Mouse (Mus musculus) ES-E14 (cell line): ENCODE measurements around the gene Agmat. TPM values are rescaled to one million over a fixed set of nuclear protein-coding genes. Genes with fewer than 3 reads are reported as not detected.

ENCODE experiments used
- DNase-seq: peaks from one replicate; pipeline ENCODE4 v3.0.0-alpha.2; 2013; ENCODE audit warnings: low read depth, low spot score
- H3K27ac ChIP-seq: 2 replicates; pipeline ENCODE4 v1.5.1; 2012; ENCODE audit warnings: low read depth, mild to moderate bottlenecking, low read length, moderate library complexity, mixed read lengths; ENCODE audit not compliant: poor library complexity, insufficient read depth, severe bottlenecking
- H3K36me3 ChIP-seq: 2 replicates; pipeline ENCODE4 v1.6.1; 2012; ENCODE audit warnings: mild to moderate bottlenecking, low read length, moderate library complexity, mixed read lengths; ENCODE audit not compliant: control insufficient read depth, poor library complexity, insufficient read depth, severe bottlenecking
- H3K4me1 ChIP-seq, 2 experiments: fragments of 150-350 bp in 1 of 2; sonication (generic) in 1 of 2; 2 replicates each; pipeline ENCODE4 v1.6.1; 2012; ENCODE audit warnings: low read length in 2 of 2, mild to moderate bottlenecking in 1 of 2, mixed read lengths in 1 of 2; ENCODE audit not compliant: control insufficient read depth in 2 of 2, insufficient read depth in 2 of 2, poor library complexity in 1 of 2
- H3K4me3 ChIP-seq, 2 experiments: fragments of 150-350 bp in 1 of 2; sonication (generic) in 1 of 2; 2 replicates each; pipeline ENCODE4 v1.5.1; 2012; ENCODE audit warnings: low read length in 2 of 2, low read depth in 1 of 2, mild to moderate bottlenecking in 1 of 2, mixed read lengths in 1 of 2; ENCODE audit not compliant: insufficient read depth in 1 of 2, poor library complexity in 1 of 2, severe bottlenecking in 1 of 2
- H3K9ac ChIP-seq: 2 replicates; pipeline ENCODE4 v1.6.1; 2012; ENCODE audit warnings: low read depth, mild to moderate bottlenecking, low read length, mixed read lengths; ENCODE audit not compliant: poor library complexity, insufficient read depth, severe bottlenecking
- H3K9me3 ChIP-seq: fragments of 150-350 bp; sonication (generic); 2 replicates; pipeline ENCODE4 v1.6.1; 2012; ENCODE audit warnings: low read depth, mild to moderate bottlenecking, low read length; ENCODE audit not compliant: control insufficient read depth, insufficient read depth
- CHD2 ChIP-seq: IDR thresholded peaks from 2 replicates; pipeline ENCODE4 v1.6.1; 2014; ENCODE audit warnings: mild to moderate bottlenecking, low read depth, low read length, inconsistent platforms
- HCFC1 ChIP-seq: IDR thresholded peaks from 2 replicates; pipeline ENCODE4 v1.6.1; 2012; ENCODE audit warnings: low read length, inconsistent platforms, borderline replicate concordance; ENCODE audit not compliant: insufficient read depth
- MAFK ChIP-seq: IDR thresholded peaks from 2 replicates; pipeline ENCODE4 v1.6.1; 2014; ENCODE audit warnings: mild to moderate bottlenecking, low read depth, low read length, inconsistent platforms; ENCODE audit not compliant: insufficient read depth
- ZC3H11A ChIP-seq: IDR thresholded peaks from 2 replicates; pipeline ENCODE4 v1.6.1; 2012; ENCODE audit warnings: low read depth, mild to moderate bottlenecking, inconsistent platforms, low read length, borderline replicate concordance
- ZNF384 ChIP-seq: IDR thresholded peaks from 2 replicates; pipeline ENCODE4 v1.6.1; 2012; ENCODE audit warnings: low read depth, low read length, inconsistent platforms
- in situ Hi-C, 2 experiments: fragments of 600-800 bp; cut with MboI; formaldehyde crosslinking; loops; one replicate each; pipeline ENCODE4 v1.15.1; 2025; ENCODE audit warnings: low sequenced_read_pairs in 2 of 2, inconsistent platforms in 1 of 2; ENCODE audit not compliant: unreplicated experiment in 2 of 2
- total RNA-seq: library from RNA; depleted of rRNA; stranded (reverse); fragments of 300-350 nt; gene quantifications from 2 replicates; pipeline ENCODE4 v1.2.3, GENCODE M21; 2012; rRNA removed

The Agmat gene
- total RNA-seq, 1 experiment = 0.62 TPM

DNA sequence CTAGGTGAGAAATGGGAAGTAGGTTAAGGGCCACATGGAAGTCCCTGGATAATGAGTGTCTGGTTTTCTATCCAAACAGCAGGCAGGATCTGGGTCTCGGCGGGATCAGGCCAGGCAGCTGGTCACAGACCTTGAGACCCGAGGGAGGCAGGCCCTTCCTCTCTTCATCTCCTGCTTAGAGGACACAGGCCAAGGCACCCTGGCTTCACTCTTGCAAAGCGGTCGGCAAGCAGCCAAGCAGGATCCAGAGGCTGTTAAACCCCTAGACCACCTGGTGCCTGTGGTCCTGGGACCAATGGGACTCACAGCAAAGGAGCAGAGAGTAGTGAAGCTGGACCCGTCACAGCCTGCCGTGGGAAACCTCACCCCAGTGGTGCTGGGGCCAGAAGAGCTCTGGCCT is 49.9 kb downstream of the Agmat start:
- H3K36me3 ChIP-seq = peaks cover 8% of the 10 kb centered on the region
- no peak for DNase-seq
- in situ Hi-C loops = no loop called here
- no peak overlapping the region for H3K27ac ChIP-seq
- peaks cover 0 to 3% of the 10 kb centered on the region in 2 experiments; a peak in 1 of 4 replicates for H3K4me1 ChIP-seq
- no peak overlapping the region for H3K4me3 ChIP-seq
- no peak for TF ChIP-seq MAFK
- TF ChIP-seq HCFC1 = no peak
- TF ChIP-seq ZNF384 = no peak
- TF ChIP-seq CHD2 = no peak
- no peak for TF ChIP-seq ZC3H11A
- H3K9me3 ChIP-seq = no peaks in the 10 kb centered on the region
- H3K9ac ChIP-seq = no peak overlapping the region

DNA sequence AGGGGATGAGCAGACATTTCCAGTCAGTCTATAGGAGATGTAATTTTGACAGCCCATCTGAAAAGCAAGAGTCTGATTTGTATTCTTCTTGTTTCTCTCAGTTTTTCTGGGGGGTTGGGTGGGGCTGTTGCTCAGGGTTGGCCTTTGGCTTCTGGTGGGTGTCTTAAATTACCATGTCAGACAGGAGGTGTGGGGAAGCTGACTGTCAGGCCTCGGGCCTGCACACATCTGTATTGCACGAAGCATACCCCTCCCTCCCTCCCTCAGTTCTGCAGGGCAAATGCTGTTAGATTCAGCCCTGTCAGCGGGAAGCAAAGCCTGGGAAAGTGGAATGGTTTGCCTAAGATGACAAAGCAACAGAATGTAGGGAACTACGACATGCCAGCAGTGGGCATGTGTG is 50.5 kb downstream of the Agmat start:
- in situ Hi-C loops = no loop called here
- Histone ChIP-seq H3K4me1 (peaks cover 0 to 3% of the 10 kb centered on the region in 2 experiments; a peak in 1 of 4 replicates), H3K4me3 (no peak overlapping the region), H3K9ac (no peak overlapping the region), H3K27ac (peak overlapping the region; percentile 12; the same call in 1 of the 2 replicates), H3K9me3 (no peaks in the 10 kb centered on the region), H3K36me3 (peaks cover 8% of the 10 kb centered on the region)
- no peak for TF ChIP-seq HCFC1
- no peak for TF ChIP-seq CHD2
- no peak for TF ChIP-seq ZC3H11A
- no peak for TF ChIP-seq MAFK
- TF ChIP-seq ZNF384 = no peak
- DNase-seq = no peak

DNA sequence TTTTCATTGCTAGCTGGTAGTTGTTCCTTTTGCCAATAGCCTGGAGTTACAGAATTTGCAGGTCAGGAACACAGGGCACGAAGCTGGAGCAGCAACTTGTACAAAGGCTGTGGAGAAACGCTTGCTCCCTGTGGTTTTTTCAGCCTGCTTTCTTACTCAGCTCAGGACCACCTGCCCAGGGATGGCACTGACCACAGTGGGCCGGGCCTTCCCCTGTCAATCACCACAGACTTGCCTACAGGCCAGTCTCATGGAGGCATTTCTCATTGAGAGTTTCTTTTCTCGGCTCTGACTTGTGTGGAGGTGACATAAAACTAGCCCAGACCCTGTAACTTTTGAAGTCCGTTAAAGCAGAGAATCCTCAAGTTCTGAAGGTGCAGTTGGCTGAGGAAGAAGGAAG is 51.1 kb downstream of the Agmat start:
- Histone ChIP-seq H3K27ac (no peak overlapping the region; the same call in 1 of the 2 replicates), H3K9me3 (no peaks in the 10 kb centered on the region), H3K9ac (no peak overlapping the region), H3K36me3 (peaks cover 8% of the 10 kb centered on the region), H3K4me1 (peaks cover 0 to 3% of the 10 kb centered on the region in 2 experiments; a peak in 1 of 4 replicates), H3K4me3 (no peak overlapping the region)
- DNase-seq = no peak
- TF ChIP-seq ZC3H11A (no peak), CHD2 (no peak), ZNF384 (no peak), HCFC1 (no peak), MAFK (no peak)
- in situ Hi-C loops = no loop called here

DNA sequence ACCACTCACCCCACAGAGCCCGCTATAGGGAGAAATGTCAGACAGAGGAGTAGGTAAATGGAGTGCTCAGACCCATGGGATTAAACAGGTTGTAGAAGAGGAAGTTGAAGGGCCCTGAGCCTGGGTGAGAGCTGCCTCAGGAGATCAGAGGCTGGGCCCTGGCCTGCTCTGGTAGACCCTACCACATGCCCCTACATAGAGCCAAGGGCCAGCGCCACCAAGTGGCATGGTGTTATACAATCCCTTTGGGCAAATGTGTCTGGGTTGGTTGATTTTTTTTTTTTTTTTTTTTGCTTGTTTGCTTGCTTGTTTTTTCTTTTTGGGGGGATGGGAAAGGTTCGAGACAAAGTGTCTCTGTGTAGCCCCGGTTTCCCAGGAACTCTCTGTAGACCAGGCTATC is 57.6 kb downstream of the Agmat start:
- in situ Hi-C loops = no loop called here
- Histone ChIP-seq H3K4me1 (no peaks in the 10 kb centered on the region), H3K36me3 (peaks cover 22% of the 10 kb centered on the region; the same call in 1 of the 2 replicates), H3K9me3 (no peaks in the 10 kb centered on the region), H3K4me3 (no peak overlapping the region), H3K27ac (no peak overlapping the region), H3K9ac (no peak overlapping the region)
- TF ChIP-seq MAFK = no peak
- no peak for TF ChIP-seq HCFC1
- TF ChIP-seq ZNF384 = no peak
- DNase-seq = no peak

DNA sequence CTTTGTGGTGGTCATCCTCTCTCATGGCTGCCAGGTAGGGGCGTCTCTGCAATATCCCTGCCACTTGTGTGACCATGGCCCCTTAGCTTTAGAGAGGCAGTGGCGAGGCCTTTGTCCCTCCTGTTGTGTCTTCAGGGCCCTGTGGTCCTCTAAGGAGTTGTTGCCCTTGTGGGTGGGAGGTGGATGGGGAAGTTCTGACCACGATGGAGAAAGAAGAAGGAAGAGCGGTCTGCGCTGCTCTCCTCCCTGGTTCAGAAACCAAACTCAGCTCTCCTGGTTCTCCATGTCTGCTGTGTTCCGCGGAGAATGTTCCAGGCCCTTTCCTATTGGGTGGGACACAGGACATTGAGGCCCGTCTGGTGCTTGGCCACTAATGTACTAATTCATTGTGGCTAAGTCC is 59.4 kb downstream of the Agmat start:
- in situ Hi-C loops = no loop called here
- TF ChIP-seq CHD2 (no peak), MAFK (no peak), ZC3H11A (no peak), HCFC1 (no peak), ZNF384 (no peak)
- no peaks in the 10 kb centered on the region for H3K4me1 ChIP-seq
- H3K4me3 ChIP-seq = no peak overlapping the region
- no peaks in the 10 kb centered on the region for H3K9me3 ChIP-seq
- no peak overlapping the region for H3K9ac ChIP-seq
- H3K27ac ChIP-seq = no peak overlapping the region
- no peak for DNase-seq
- H3K36me3 ChIP-seq = peaks cover 25% of the 10 kb centered on the region; the same call in 1 of the 2 replicates

Other genes with a start within 250 kb of the Agmat start
- 51.5 and 58.6 TPM in 2 replicates for gene Spen, start 208.1 kb upstream of the Agmat start, total RNA-seq
- gene Fblim1, start 140.6 kb upstream of the Agmat start, total RNA-seq = 71.3 and 112 TPM in 2 replicates
- gene Tmem82, start 128.0 kb upstream of the Agmat start, total RNA-seq = 3.9 and 10.1 TPM in 2 replicates
- 0.76 and 0.79 TPM in 2 replicates for gene Slc25a34, start 122.9 kb upstream of the Agmat start, total RNA-seq
- 6.2 and 6.8 TPM in 2 replicates for gene Plekhm2, start 81.8 kb upstream of the Agmat start, total RNA-seq
- 10.5 and 13.3 TPM in 2 replicates for gene Rsc1a1, start 61.1 kb upstream of the Agmat start, total RNA-seq
- gene Ddi2, start 23.3 kb upstream of the Agmat start, total RNA-seq = 42.0 and 48.5 TPM in 2 replicates
- gene Dnajc16, start 44.3 kb downstream of the Agmat start, total RNA-seq = 12.1 and 19.3 TPM in 2 replicates
- gene Casp9, start 46.9 kb downstream of the Agmat start, total RNA-seq = 5.5 and 6.1 TPM in 2 replicates
- 7.3 and 8.2 TPM in 2 replicates for gene Cela2a, start 79.5 kb downstream of the Agmat start, total RNA-seq
- not detected in 2 replicates for gene Ctrc, start 99.7 kb downstream of the Agmat start, total RNA-seq
- gene Efhd2, start 128.2 kb downstream of the Agmat start, total RNA-seq = 6.2 and 9.2 TPM in 2 replicates